Mouse (Mus musculus): Measurements from ENCODE around the gene Itpkb. TPM values are rescaled to one million over a fixed set of nuclear protein-coding genes. Genes with fewer than 3 reads are reported as not detected.

Gene Itpkb
- 1.2 and 1.4 TPM in 2 replicates for polyA plus RNA-seq (2015; fragmentation: Nextera tagmentation; extraction: Ambion mirVana)

DNA sequence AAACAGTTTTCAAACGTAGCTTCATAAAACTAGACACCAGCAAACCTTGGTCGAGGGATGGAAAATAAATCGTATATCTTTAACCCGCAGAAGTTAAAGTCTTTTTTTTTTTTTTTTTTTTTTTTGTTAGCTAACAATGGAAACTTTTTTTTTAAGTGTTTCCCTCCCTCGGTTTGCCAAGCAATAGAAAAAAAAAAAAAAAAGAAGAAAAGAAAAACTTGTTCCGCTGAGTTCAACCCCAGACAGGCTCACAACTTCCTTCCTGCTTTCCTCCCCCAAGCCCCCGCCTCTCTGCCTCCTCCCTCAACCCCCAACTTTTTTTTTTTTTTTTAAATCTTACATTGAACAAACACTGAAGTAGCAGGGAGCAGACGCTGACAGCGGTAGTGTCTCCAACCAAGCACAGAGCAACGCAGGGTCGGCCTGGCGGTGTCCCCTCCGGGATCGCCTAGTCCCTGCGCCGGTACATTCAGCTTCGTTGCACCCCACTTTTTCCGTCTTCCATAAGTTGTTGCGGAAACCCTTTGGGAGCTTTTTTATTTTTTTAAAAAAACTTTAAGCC lies at the start of gene Itpkb:
TSS of gene Itpkb (plus strand) at position 341 of the 562 bp plus-strand sequence.
- peaks cover 29% of the 10 kb centered on the region for H3K4me1 ChIP-seq (ENCODE audit: control insufficient read depth, low read depth, low read length)
- H3K27me3 ChIP-seq (ENCODE audit: control insufficient read depth, insufficient read depth, low read depth, low read length): peaks cover 42% of the 10 kb centered on the region
- peak within 1 kb of the TSS; percentile 28 for H3K9ac ChIP-seq (ENCODE audit: low read depth, low read length)
- H3K4me3 ChIP-seq (ENCODE audit: low read depth, low read length): peak within 1 kb of the TSS; percentile 51
- H3K9me3 ChIP-seq (replicated peaks; ENCODE audit: control insufficient read depth, low read length): no peaks in the 10 kb centered on the region
- under 1% methylated on average over 19 of the region's 19 CpGs for WGBS (ENCODE audit: insufficient replicate concordance)
- peak within 1 kb of the TSS; percentile 73 for H3K27ac ChIP-seq (ENCODE audit: low read length)
- peak within 1 kb of the TSS; percentile 78 for H3K4me2 ChIP-seq (ENCODE audit: low read depth, low read length)
- H3K36me3 ChIP-seq (ENCODE audit: control insufficient read depth, insufficient read depth): no peaks in the 10 kb centered on the region
- no peak for ATAC-seq (ENCODE audit: low read depth)

DNA sequence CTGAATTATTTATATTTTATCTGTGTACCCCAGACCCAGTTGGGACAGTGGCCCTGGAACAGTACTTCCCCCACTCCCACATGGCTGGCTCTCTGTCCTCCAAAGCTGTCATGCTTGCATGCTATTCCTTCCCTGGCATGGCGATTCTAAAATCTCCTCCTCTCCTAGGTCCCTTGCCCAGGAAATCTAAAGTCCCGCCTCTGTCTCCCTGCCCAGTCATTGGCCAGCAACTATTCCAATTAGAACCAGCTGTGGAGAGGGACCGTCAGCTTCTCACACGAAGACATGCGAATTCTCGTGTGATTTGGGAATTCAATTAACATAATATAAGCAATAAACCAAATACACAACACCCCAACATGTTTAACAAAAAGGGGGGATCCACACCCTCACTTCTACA lies 47.7 kb upstream of the Itpkb start:
- no peak for ATAC-seq (ENCODE audit: low read depth)

GRCm38 (mm10) chr1:180283813-180284768 lies 46.2 kb upstream of the Itpkb start:
- Histone ChIP-seq H3K9me3 (replicated peaks; ENCODE audit: control insufficient read depth, low read length) (no peaks in the 10 kb centered on the region), H3K27ac (ENCODE audit: low read length) (no peak overlapping the region), H3K9ac (ENCODE audit: low read depth, low read length) (no peak overlapping the region), H3K4me2 (ENCODE audit: low read depth, low read length) (no peak overlapping the region), H3K4me1 (ENCODE audit: control insufficient read depth, low read depth, low read length) (peaks cover 8% of the 10 kb centered on the region), H3K36me3 (ENCODE audit: control insufficient read depth, insufficient read depth) (no peaks in the 10 kb centered on the region), H3K4me3 (ENCODE audit: low read depth, low read length) (no peak overlapping the region), H3K27me3 (ENCODE audit: control insufficient read depth, insufficient read depth, low read depth, low read length) (no peaks in the 10 kb centered on the region)
- ATAC-seq (ENCODE audit: low read depth): no peak
- WGBS (ENCODE audit: insufficient replicate concordance): 40% methylated on average over 16 of the region's 16 CpGs

More for the DNA sequence above, 47.7 kb upstream of the Itpkb start:
- H3K4me1 ChIP-seq (ENCODE audit: control insufficient read depth, low read depth, low read length): peaks cover 8% of the 10 kb centered on the region
- H3K27ac ChIP-seq (ENCODE audit: low read length): no peak overlapping the region
- no peaks in the 10 kb centered on the region for H3K9me3 ChIP-seq (replicated peaks; ENCODE audit: control insufficient read depth, low read length)
- no peak overlapping the region for H3K9ac ChIP-seq (ENCODE audit: low read depth, low read length)
- WGBS (ENCODE audit: insufficient replicate concordance): 67% methylated on average over 6 of the region's 6 CpGs
- no peak overlapping the region for H3K4me2 ChIP-seq (ENCODE audit: low read depth, low read length)
- no peaks in the 10 kb centered on the region for H3K36me3 ChIP-seq (ENCODE audit: control insufficient read depth, insufficient read depth)
- H3K27me3 ChIP-seq (ENCODE audit: control insufficient read depth, insufficient read depth, low read depth, low read length): no peaks in the 10 kb centered on the region
- no peak overlapping the region for H3K4me3 ChIP-seq (ENCODE audit: low read depth, low read length)

- Histone ChIP-seq H3K9ac (ENCODE audit: low read depth, low read length) (no peak overlapping the region), H3K27ac (ENCODE audit: low read length) (no peak overlapping the region), H3K4me3 (ENCODE audit: low read depth, low read length) (no peak overlapping the region), H3K36me3 (ENCODE audit: control insufficient read depth, insufficient read depth) (no peaks in the 10 kb centered on the region), H3K4me2 (ENCODE audit: low read depth, low read length) (no peak overlapping the region), H3K4me1 (ENCODE audit: control insufficient read depth, low read depth, low read length) (no peaks in the 10 kb centered on the region; the same call in none of the 2 replicates), H3K27me3 (ENCODE audit: control insufficient read depth, insufficient read depth, low read depth, low read length) (no peaks in the 10 kb centered on the region), H3K9me3 (replicated peaks; ENCODE audit: control insufficient read depth, low read length) (no peaks in the 10 kb centered on the region)
- ATAC-seq (ENCODE audit: low read depth): no peak
- 64% methylated on average over 15 of the region's 15 CpGs for WGBS (ENCODE audit: insufficient replicate concordance)
These were observed 44.0 kb upstream of the Itpkb start for GRCm38 (mm10) chr1:180286081-180286831.

DNA sequence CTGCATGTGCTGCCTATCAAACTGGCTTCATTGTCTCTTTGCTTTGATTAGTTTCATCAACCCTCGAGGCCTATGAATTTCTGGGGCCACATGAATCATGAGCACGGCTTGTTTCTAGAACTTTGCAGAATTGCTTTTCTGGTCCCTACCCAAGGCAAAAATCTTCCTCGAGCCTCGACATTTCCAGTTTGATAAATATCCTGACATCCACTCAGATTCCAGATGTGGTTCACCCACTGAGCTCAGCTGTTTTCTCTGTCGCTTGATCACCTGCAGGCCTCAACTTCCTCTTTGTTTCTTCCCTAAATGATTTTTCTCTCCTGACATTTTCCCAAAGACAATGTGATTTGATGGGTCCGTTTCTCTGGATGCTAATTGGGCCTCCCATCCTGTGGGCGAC lies 42.1 kb upstream of the Itpkb start:
- no peaks in the 10 kb centered on the region for H3K36me3 ChIP-seq (ENCODE audit: control insufficient read depth, insufficient read depth)
- no peak overlapping the region for H3K4me2 ChIP-seq (ENCODE audit: low read depth, low read length)
- H3K4me3 ChIP-seq (ENCODE audit: low read depth, low read length): no peak overlapping the region
- no peaks in the 10 kb centered on the region for H3K9me3 ChIP-seq (replicated peaks; ENCODE audit: control insufficient read depth, low read length)
- no peak for ATAC-seq (ENCODE audit: low read depth)
- no peaks in the 10 kb centered on the region for H3K27me3 ChIP-seq (ENCODE audit: control insufficient read depth, insufficient read depth, low read depth, low read length)
- no peak overlapping the region for H3K27ac ChIP-seq (ENCODE audit: low read length)
- no peaks in the 10 kb centered on the region; the same call in none of the 2 replicates for H3K4me1 ChIP-seq (ENCODE audit: control insufficient read depth, low read depth, low read length)
- no peak overlapping the region for H3K9ac ChIP-seq (ENCODE audit: low read depth, low read length)
- 51% methylated on average over 7 of the region's 7 CpGs for WGBS (ENCODE audit: insufficient replicate concordance)

DNA sequence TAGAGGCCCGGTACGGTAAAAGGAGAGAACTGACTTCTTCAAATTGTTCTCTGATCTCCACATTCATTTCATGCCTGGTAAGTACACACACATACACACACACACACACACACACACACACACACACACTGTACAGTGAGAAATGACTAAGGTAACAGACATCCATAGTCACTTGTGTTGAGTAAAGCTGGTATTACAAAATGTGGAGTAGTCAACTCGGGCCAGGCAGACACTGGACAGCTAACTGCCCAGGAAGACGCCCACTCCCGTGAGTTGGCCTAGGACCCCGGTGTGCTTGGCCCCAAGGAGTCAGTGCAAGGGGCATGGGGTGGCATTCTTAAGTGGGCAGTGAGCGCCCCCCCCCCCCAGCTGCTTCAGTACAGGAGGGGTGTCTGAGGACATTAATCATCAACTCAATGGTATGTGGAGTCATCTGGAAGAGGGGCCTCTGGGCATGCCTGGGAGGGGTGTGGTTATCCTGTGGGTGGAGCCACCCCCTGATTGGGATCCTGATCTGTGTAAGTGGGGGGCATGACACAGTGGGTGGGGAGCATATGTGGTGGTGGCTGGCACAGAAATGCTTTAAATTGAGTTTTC lies 41.3 kb upstream of the Itpkb start:
- ATAC-seq (ENCODE audit: low read depth): no peak
- Histone ChIP-seq H3K4me3 (ENCODE audit: low read depth, low read length) (no peak overlapping the region), H3K4me1 (ENCODE audit: control insufficient read depth, low read depth, low read length) (no peaks in the 10 kb centered on the region; the same call in none of the 2 replicates), H3K27ac (ENCODE audit: low read length) (no peak overlapping the region), H3K27me3 (ENCODE audit: control insufficient read depth, insufficient read depth, low read depth, low read length) (no peaks in the 10 kb centered on the region), H3K36me3 (ENCODE audit: control insufficient read depth, insufficient read depth) (no peaks in the 10 kb centered on the region), H3K9ac (ENCODE audit: low read depth, low read length) (no peak overlapping the region), H3K4me2 (ENCODE audit: low read depth, low read length) (no peak overlapping the region), H3K9me3 (replicated peaks; ENCODE audit: control insufficient read depth, low read length) (no peaks in the 10 kb centered on the region)
- 69% methylated on average over 7 of the region's 7 CpGs for WGBS (ENCODE audit: insufficient replicate concordance)

DNA sequence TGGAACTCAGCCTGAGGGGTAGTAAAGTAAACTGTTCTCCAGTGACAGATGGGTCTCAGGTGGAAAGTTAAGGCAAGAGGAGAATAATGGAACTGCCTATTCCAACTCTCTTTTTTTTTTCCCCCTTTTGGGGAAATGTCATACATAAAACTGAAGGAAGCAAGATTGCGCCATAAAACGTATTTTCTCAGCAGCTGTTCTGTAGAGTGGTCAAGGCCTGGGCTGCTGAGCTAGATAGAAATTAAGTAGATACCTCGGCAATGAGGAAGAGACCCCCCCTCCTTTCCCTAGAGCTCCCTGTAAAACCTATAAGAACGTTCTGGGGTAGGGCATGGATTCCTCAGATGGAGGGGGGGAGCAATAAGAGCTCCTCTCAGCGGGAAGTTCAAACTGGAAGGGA lies 40.5 kb upstream of the Itpkb start:
- Histone ChIP-seq H3K9ac (ENCODE audit: low read depth, low read length) (no peak overlapping the region), H3K9me3 (replicated peaks; ENCODE audit: control insufficient read depth, low read length) (no peaks in the 10 kb centered on the region), H3K4me1 (ENCODE audit: control insufficient read depth, low read depth, low read length) (no peaks in the 10 kb centered on the region; the same call in none of the 2 replicates), H3K4me2 (ENCODE audit: low read depth, low read length) (no peak overlapping the region), H3K4me3 (ENCODE audit: low read depth, low read length) (no peak overlapping the region), H3K27ac (ENCODE audit: low read length) (no peak overlapping the region), H3K36me3 (ENCODE audit: control insufficient read depth, insufficient read depth) (no peaks in the 10 kb centered on the region), H3K27me3 (ENCODE audit: control insufficient read depth, insufficient read depth, low read depth, low read length) (no peaks in the 10 kb centered on the region)
- 51% methylated on average over 5 of the region's 5 CpGs for WGBS (ENCODE audit: insufficient replicate concordance)
- no peak for ATAC-seq (ENCODE audit: low read depth)

- Histone ChIP-seq H3K4me3 (ENCODE audit: low read depth, low read length) (no peak overlapping the region), H3K4me2 (ENCODE audit: low read depth, low read length) (no peak overlapping the region), H3K36me3 (ENCODE audit: control insufficient read depth, insufficient read depth) (no peaks in the 10 kb centered on the region), H3K9ac (ENCODE audit: low read depth, low read length) (no peak overlapping the region), H3K9me3 (replicated peaks; ENCODE audit: control insufficient read depth, low read length) (no peaks in the 10 kb centered on the region), H3K27ac (ENCODE audit: low read length) (no peak overlapping the region), H3K27me3 (ENCODE audit: control insufficient read depth, insufficient read depth, low read depth, low read length) (no peaks in the 10 kb centered on the region), H3K4me1 (ENCODE audit: control insufficient read depth, low read depth, low read length) (no peaks in the 10 kb centered on the region; the same call in none of the 2 replicates)
- WGBS (ENCODE audit: insufficient replicate concordance): 69% methylated on average over 4 of the region's 4 CpGs
- ATAC-seq (ENCODE audit: low read depth): no peak
These were observed 39.9 kb upstream of the Itpkb start for GRCm38 (mm10) chr1:180290358-180290757.
